Mouse (Mus musculus) CH12.LX (cell line): ENCODE measurements at regions not wholly inside any gene's neighbourhood (a gene's known extent, or its start where the extent isn't known, plus 50 kb on each side); places are given as distances from the start of the nearest gene placed in this dataset.

Source experiments
- DNase-seq: peaks from one replicate; pipeline ENCODE4 v3.0.0-alpha.2; 2013; ENCODE audit errors: extremely low read depth
- H3K27ac ChIP-seq: 2 replicates; pipeline ENCODE4 v1.5.1; 2012; ENCODE audit warnings: low read depth, mild to moderate bottlenecking, control low read depth, moderate library complexity; ENCODE audit not compliant: insufficient read depth
- H3K27me3 ChIP-seq: replicated peaks from 2 replicates; pipeline ENCODE3; 2012; ENCODE audit warnings: inconsistent platforms
- H3K36me3 ChIP-seq, 2 experiments: replicated peaks in 1 of 2; 2 replicates each; pipeline versions ENCODE3 to v1.6.1; 2012; ENCODE audit warnings: inconsistent platforms in 1 of 2, low read length in 1 of 2, mild to moderate bottlenecking in 1 of 2, mixed read lengths in 1 of 2, moderate library complexity in 1 of 2; ENCODE audit not compliant: control insufficient read depth in 1 of 2, insufficient read depth in 1 of 2
- H3K4me1 ChIP-seq, 2 experiments: 2 replicates each; pipeline ENCODE4 v1.6.1; 2012; ENCODE audit warnings: inconsistent platforms in 1 of 2, moderate library complexity in 1 of 2; ENCODE audit not compliant: insufficient read depth in 2 of 2, control insufficient read depth in 1 of 2
- H3K4me2 ChIP-seq: 2 replicates; pipeline ENCODE4 v1.6.1; 2012; ENCODE audit warnings: low read depth, mild to moderate bottlenecking, control low read depth; ENCODE audit not compliant: poor library complexity, insufficient read depth, severe bottlenecking
- H3K4me3 ChIP-seq, 3 experiments: fragments of 150-350 bp in 1 of 3; sonication (generic) in 1 of 3; replicated peaks in 1 of 3; 2 replicates each; pipeline versions ENCODE3 to v1.5.1; 2011 to 2012; ENCODE audit warnings: low read depth in 2 of 3, low read length in 2 of 3, mild to moderate bottlenecking in 2 of 3, moderate library complexity in 2 of 3, control low read depth in 1 of 3, improper control_type of control experiment in 1 of 3, inconsistent platforms in 1 of 3, mixed read lengths in 1 of 3; ENCODE audit not compliant: poor library complexity in 1 of 3
- H3K79me2 ChIP-seq: replicated peaks from 2 replicates; pipeline ENCODE4 v1.6.1; 2012; ENCODE audit warnings: mild to moderate bottlenecking, moderate library complexity; ENCODE audit not compliant: control insufficient read depth, poor library complexity, insufficient read depth, severe bottlenecking; ENCODE audit errors: extremely low read depth
- H3K9ac ChIP-seq: 2 replicates; pipeline ENCODE4 v1.6.1; 2012; ENCODE audit warnings: low read depth, mild to moderate bottlenecking, control low read depth, moderate library complexity; ENCODE audit not compliant: insufficient read depth
- H3K9me3 ChIP-seq: replicated peaks from 2 replicates; pipeline ENCODE3; 2012; ENCODE audit warnings: low read length, inconsistent platforms, mixed read lengths
- CHD1 ChIP-seq: IDR thresholded peaks from 2 replicates; pipeline ENCODE4 v1.6.1; 2012; ENCODE audit warnings: low read depth, low read length, improper control_type of control experiment, inconsistent platforms
- CHD2 ChIP-seq: IDR thresholded peaks from 2 replicates; pipeline ENCODE4 v1.6.1; 2011; ENCODE audit warnings: low read length, improper control_type of control experiment
- ELF1 ChIP-seq: IDR thresholded peaks from 2 replicates; pipeline ENCODE4 v1.6.1; 2014; ENCODE audit warnings: low read depth, mild to moderate bottlenecking, inconsistent platforms, low read length, improper control_type of control experiment
- MAFK ChIP-seq: IDR thresholded peaks from 2 replicates; pipeline ENCODE4 v1.6.1; 2011; ENCODE audit warnings: low read length, improper control_type of control experiment; ENCODE audit not compliant: insufficient replicate concordance
- MAX ChIP-seq: IDR thresholded peaks from 2 replicates; pipeline ENCODE4 v1.6.1; 2011; ENCODE audit warnings: low read length, improper control_type of control experiment
- MAZ ChIP-seq: IDR thresholded peaks from 2 replicates; pipeline ENCODE4 v1.6.1; 2012; ENCODE audit warnings: low read depth, mild to moderate bottlenecking, inconsistent platforms, low read length, improper control_type of control experiment, moderate library complexity
- MYC ChIP-seq: IDR thresholded peaks from 2 replicates; pipeline ENCODE4 v1.6.1; 2011; ENCODE audit warnings: low read depth, mild to moderate bottlenecking, improper control_type of control experiment, low read length
- NELFE ChIP-seq: IDR thresholded peaks from 2 replicates; pipeline ENCODE4 v1.6.1; 2011; ENCODE audit warnings: low read depth, low read length, improper control_type of control experiment
- NRF1 ChIP-seq: IDR thresholded peaks from 2 replicates; pipeline ENCODE4 v1.6.1; 2014; ENCODE audit warnings: low read depth, mild to moderate bottlenecking, inconsistent platforms, low read length, improper control_type of control experiment, moderate library complexity
- POLR2AphosphoS2 ChIP-seq: IDR thresholded peaks from 2 replicates; pipeline ENCODE4 v1.6.1; 2011; ENCODE audit warnings: low read depth, low read length, improper control_type of control experiment
- RAD21 ChIP-seq: IDR thresholded peaks from 2 replicates; pipeline ENCODE4 v1.6.1; 2011; ENCODE audit warnings: low read depth, mild to moderate bottlenecking, low read length, improper control_type of control experiment, moderate library complexity
- RCOR1 ChIP-seq: conservative IDR thresholded peaks from 2 replicates; pipeline ENCODE4 v1.6.1; 2012; ENCODE audit warnings: low read depth, mild to moderate bottlenecking, inconsistent platforms, low read length, improper control_type of control experiment
- SIN3A ChIP-seq: IDR thresholded peaks from 2 replicates; pipeline ENCODE4 v1.6.1; 2012; ENCODE audit warnings: low read length, improper control_type of control experiment, inconsistent platforms
- SMC3 ChIP-seq: IDR thresholded peaks from 2 replicates; pipeline ENCODE4 v1.6.1; 2011; ENCODE audit warnings: low read depth, low read length, improper control_type of control experiment
- TCF12 ChIP-seq: IDR thresholded peaks from 2 replicates; pipeline ENCODE4 v1.6.1; 2014; ENCODE audit warnings: low read depth, mild to moderate bottlenecking, inconsistent platforms, low read length, improper control_type of control experiment
- UBTF ChIP-seq: IDR thresholded peaks from 2 replicates; pipeline ENCODE4 v1.6.1; 2012; ENCODE audit warnings: low read depth, mild to moderate bottlenecking, inconsistent platforms, low read length, improper control_type of control experiment, moderate library complexity
- USF1 ChIP-seq: IDR thresholded peaks from 2 replicates; pipeline ENCODE4 v1.6.1; 2014; ENCODE audit warnings: low read depth, mild to moderate bottlenecking, inconsistent platforms, low read length, improper control_type of control experiment
- USF2 ChIP-seq: conservative IDR thresholded peaks from 2 replicates; pipeline ENCODE4 v1.6.1; 2011; ENCODE audit warnings: low read depth, low read length, improper control_type of control experiment
- ZC3H11A ChIP-seq: IDR thresholded peaks from 2 replicates; pipeline ENCODE4 v1.6.1; 2012; ENCODE audit warnings: low read depth, mild to moderate bottlenecking, inconsistent platforms, low read length, improper control_type of control experiment
- ZMIZ1 ChIP-seq: IDR thresholded peaks from 2 replicates; pipeline ENCODE4 v1.6.1; 2012; ENCODE audit warnings: low read depth, mild to moderate bottlenecking, inconsistent platforms, low read length, improper control_type of control experiment
- ZNF384 ChIP-seq: IDR thresholded peaks from 2 replicates; pipeline ENCODE4 v1.6.1; 2012; ENCODE audit warnings: low read depth, low read length, improper control_type of control experiment, inconsistent platforms
- dilution Hi-C: fragments of 300-500 bp; cut with MboI; formaldehyde crosslinking; loops from 2 replicates; pipeline ENCODE4 v1.14.3; 2020; ENCODE audit warnings: low sequenced_read_pairs; ENCODE audit not compliant: extremely low pct_unique_long_range_greater_than_20kb, extremely low pct_ligation_motif_present
- in situ Hi-C: fragments of 300-500 bp; cut with MboI; formaldehyde crosslinking; loops from 3 replicates; pipeline ENCODE4 v1.14.3; 2019; ENCODE audit warnings: low sequenced_read_pairs, low pct_ligation_motif_present, low pct_unique_long_range_greater_than_20kb, mixed read lengths

DNA sequence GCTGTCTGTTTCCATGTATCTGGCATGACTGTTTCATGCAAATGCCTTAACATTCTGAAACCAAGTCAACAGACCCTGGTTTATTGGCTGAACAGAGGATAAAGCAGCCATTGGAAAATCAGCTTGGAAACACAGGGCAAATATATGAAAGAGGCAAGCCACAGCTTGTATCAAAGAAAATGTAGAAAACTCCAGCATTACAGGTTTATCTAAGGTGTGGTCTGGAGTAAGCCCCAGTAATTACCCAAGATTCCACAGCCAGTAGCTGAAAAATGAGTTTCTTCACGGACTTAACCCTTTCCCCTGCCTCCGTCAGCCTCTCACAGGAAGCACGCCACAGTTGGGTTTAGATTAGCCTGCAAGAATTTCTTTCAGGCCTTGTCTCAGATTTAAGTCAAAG, 259.1 kb downstream of the Sox2 start:
- Histone ChIP-seq H3K9me3 (peaks cover 19% of the 10 kb centered on the region), H3K27me3 (no peaks in the 10 kb centered on the region), H3K4me2 (no peak overlapping the region), H3K9ac (no peak overlapping the region), H3K27ac (no peak overlapping the region), H3K4me1 (no peaks in the 10 kb centered on the region), H3K36me3 (no peaks in the 10 kb centered on the region), H3K4me3 (no peak overlapping the region), H3K79me2 (no peaks in the 10 kb centered on the region)
- dilution Hi-C loops = no loop called here
- in situ Hi-C loops = no loop called here
- TF ChIP-seq ZMIZ1 (no peak), NELFE (no peak), ZC3H11A (no peak), MAZ (no peak), RCOR1 (no peak), CHD2 (no peak), MAX (no peak), ELF1 (no peak), TCF12 (no peak), USF1 (no peak), ZNF384 (no peak), SIN3A (no peak), CHD1 (no peak), SMC3 (no peak), POLR2AphosphoS2 (no peak), UBTF (no peak), MAFK (no peak), RAD21 (no peak), USF2 (no peak), MYC (no peak)
- no peak for DNase-seq

DNA sequence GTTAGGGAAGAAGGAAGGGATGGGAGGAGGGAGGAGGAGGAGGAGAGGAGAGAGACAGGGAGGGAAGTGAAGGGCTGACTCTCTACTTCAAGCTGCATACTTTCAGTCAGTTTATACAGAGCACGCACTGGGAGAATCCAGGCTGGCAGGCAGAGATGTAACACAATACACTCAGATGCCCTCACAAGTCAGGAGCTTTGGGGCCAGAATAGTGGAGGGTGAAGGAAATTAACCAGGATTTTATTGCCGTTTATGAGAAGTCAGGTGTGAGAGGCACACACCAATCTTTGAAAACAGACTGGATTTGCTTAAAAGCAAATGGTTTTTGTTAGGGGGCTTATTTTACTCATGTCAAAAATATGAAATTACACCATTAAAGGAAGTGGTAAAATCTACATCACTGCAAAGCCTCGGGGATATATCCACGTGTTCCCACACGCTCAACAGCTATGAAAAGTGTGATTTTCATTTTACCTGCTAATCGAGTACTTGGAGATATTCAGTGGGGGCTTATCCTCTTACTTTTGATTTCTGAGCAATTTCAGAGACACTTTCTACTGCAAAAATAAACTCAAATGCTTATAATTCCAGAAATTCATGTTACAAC, 268.2 kb downstream of the Sox2 start:
- Histone ChIP-seq H3K36me3 (no peaks in the 10 kb centered on the region), H3K27me3 (no peaks in the 10 kb centered on the region), H3K9ac (no peak overlapping the region), H3K79me2 (no peaks in the 10 kb centered on the region), H3K4me3 (no peak overlapping the region), H3K27ac (no peak overlapping the region), H3K4me2 (no peak overlapping the region), H3K4me1 (no peaks in the 10 kb centered on the region), H3K9me3 (peaks cover 3% of the 10 kb centered on the region)
- DNase-seq = no peak
- in situ Hi-C loops (no loop called here), dilution Hi-C loops (no loop called here)
- TF ChIP-seq CHD2 (no peak), ZMIZ1 (no peak), MAX (no peak), NRF1 (no peak)
